Mouse (Mus musculus) spleen, adult 2 months (tissue): ENCODE measurements at regions not wholly inside any gene's neighbourhood (a gene's known extent, or its start where the extent isn't known, plus 50 kb on each side); places are given as distances from the start of the nearest gene placed in this dataset.

Experiments
- CTCF ChIP-seq: fragments of 200-500 bp; IDR thresholded peaks from 2 replicates; pipeline ENCODE4 v1.5.1; 2011; ENCODE audit warnings: mild to moderate bottlenecking, inconsistent platforms; ENCODE audit not compliant: insufficient read depth, insufficient read length, insufficient replicate concordance; ENCODE audit errors: extremely low read depth
- POLR2A ChIP-seq: fragments of 200-500 bp; IDR thresholded peaks from 2 replicates; pipeline ENCODE4 v1.6.1; 2011; ENCODE audit warnings: low read depth, low read length, inconsistent platforms

- TF ChIP-seq POLR2A (no peak), CTCF (no peak)
Measured at GRCm38 (mm10) chr16:77291723-77292316, 278.3 kb downstream of the Usp25 start.
